Mouse (Mus musculus) myocyte (in vitro differentiated cells): ENCODE data around the gene M6pr.

Experiments used
- CEBPB ChIP-seq: IDR thresholded peaks from 2 replicates; pipeline ENCODE4 v1.6.1; 2011; ENCODE audit warnings: mild to moderate bottlenecking, moderate library complexity; ENCODE audit not compliant: poor library complexity, insufficient read depth, severe bottlenecking
- E2F4 ChIP-seq: IDR thresholded peaks from one replicate; pipeline ENCODE4 v1.6.1; 2011; ENCODE audit warnings: mild to moderate bottlenecking, control low read depth, moderate library complexity; ENCODE audit not compliant: insufficient read depth
- MAX ChIP-seq: IDR thresholded peaks from one replicate; pipeline ENCODE4 v1.6.1; 2011; ENCODE audit warnings: low read depth, mild to moderate bottlenecking, control low read depth
- MYOD1 ChIP-seq, 3 experiments: IDR thresholded peaks; one replicate each; pipeline ENCODE4 v1.6.1; 2011; ENCODE audit warnings: control low read depth in 2 of 3, low read depth in 2 of 3, mild to moderate bottlenecking in 2 of 3, moderate library complexity in 1 of 3; ENCODE audit not compliant: insufficient read length in 2 of 3, control insufficient read depth in 1 of 3
- MYOG ChIP-seq, 3 experiments: IDR thresholded peaks; one replicate each; pipeline ENCODE4 v1.6.1; 2011; ENCODE audit warnings: control low read depth in 2 of 3, low read depth in 2 of 3, mild to moderate bottlenecking in 2 of 3; ENCODE audit not compliant: insufficient read length in 2 of 3, control insufficient read depth in 1 of 3, insufficient read depth in 1 of 3
- POLR2A ChIP-seq: IDR thresholded peaks from one replicate; pipeline ENCODE4 v1.6.1; 2011; ENCODE audit warnings: low read depth, mild to moderate bottlenecking, control low read depth, moderate library complexity; ENCODE audit not compliant: insufficient read length
- POLR2AphosphoS2 ChIP-seq: IDR thresholded peaks from one replicate; pipeline ENCODE4 v1.6.1; 2011; ENCODE audit warnings: low read depth, control low read depth; ENCODE audit not compliant: insufficient read length
- REST ChIP-seq: IDR thresholded peaks from one replicate; pipeline ENCODE4 v1.6.1; 2011; ENCODE audit warnings: mild to moderate bottlenecking, control low read depth, moderate library complexity; ENCODE audit not compliant: insufficient read depth, insufficient read length
- TCF12 ChIP-seq: IDR thresholded peaks from one replicate; pipeline ENCODE4 v1.6.1; 2011; ENCODE audit warnings: mild to moderate bottlenecking, control low read depth; ENCODE audit not compliant: poor library complexity, insufficient read depth, severe bottlenecking
- USF1 ChIP-seq: IDR thresholded peaks from one replicate; pipeline ENCODE4 v1.6.1; 2011; ENCODE audit warnings: low read depth, mild to moderate bottlenecking, control low read depth, moderate library complexity

GRCm38 (mm10) chr6:122294290-122294689 is 14.2 kb upstream of the M6pr start:
- no peak for TF ChIP-seq POLR2A
- no peak for TF ChIP-seq USF1
- no peak for TF ChIP-seq MAX
- TF ChIP-seq CEBPB, result no peak
- no peak for TF ChIP-seq E2F4
- no peak for TF ChIP-seq MYOG (IDR thresholded peaks at IDR 0.05; ENCODE audit: control insufficient read depth in 1 of 3, insufficient read depth in 1 of 3, insufficient read length in 2 of 3, low read depth in 2 of 3)
- no peak for TF ChIP-seq REST
- TF ChIP-seq POLR2AphosphoS2, result no peak
- TF ChIP-seq MYOD1 (IDR thresholded peaks at IDR 0.05; ENCODE audit: control insufficient read depth in 1 of 3, insufficient read length in 2 of 3, low read depth in 2 of 3), result no peak
- no peak for TF ChIP-seq TCF12
